7 mouse cellular contexts compared by ENCODE assay signal in the genomic region with DNA sequence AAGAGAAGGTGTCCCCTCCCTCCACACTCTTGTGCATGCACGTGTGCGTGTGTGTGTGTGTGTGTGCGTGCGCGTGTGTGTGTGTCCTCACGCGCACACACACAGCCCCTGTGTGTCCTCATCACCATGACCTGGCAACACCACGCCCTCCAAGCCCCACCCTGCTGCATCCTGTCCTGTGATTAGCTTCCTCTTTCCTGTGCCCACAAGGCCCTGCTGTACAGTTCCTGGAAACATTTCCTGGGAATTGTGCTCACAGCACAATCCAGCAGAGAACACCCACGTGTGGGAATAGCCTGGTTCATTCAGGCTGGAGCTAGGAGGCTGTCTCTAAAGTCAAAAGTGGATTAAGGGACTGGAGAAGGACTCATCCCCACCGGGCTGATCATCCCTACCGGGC.
A peak's percentile ranks its signal among the peaks of the same experiment; 100 is the strongest.
DNase-seq lines count a peak whose midpoint lies in the region; ATAC-seq and TF ChIP-seq lines count a peak whose summit lies in the region.

No protein-coding gene starts in this region.

- H3K4me1 ChIP-seq in MEL (ENCODE audit: control insufficient read depth in 1 of 2, insufficient read depth in 2 of 2, low read length in 2 of 2), result peaks cover 7 to 35% of the 10 kb centered on the region in 2 experiments
- peaks cover 94% of the 10 kb centered on the region for H3K4me1 ChIP-seq in embryonic facial prominence, embryonic 10.5 days
- H3K4me1 ChIP-seq in heart, embryonic 16.5 days (ENCODE audit: control insufficient read depth, insufficient read depth, low read length), result peaks cover 43% of the 10 kb centered on the region
- H3K4me1 ChIP-seq in kidney, postnatal 0 days (replicated peaks; ENCODE audit: insufficient read depth, low read length), result peaks cover 32% of the 10 kb centered on the region
- H3K4me1 ChIP-seq in stomach, embryonic 14.5 days (ENCODE audit: control insufficient read depth, insufficient read depth, low read length), result peaks cover 46% of the 10 kb centered on the region

- TF ChIP-seq POLR2A in MEL (IDR thresholded peaks at IDR 0.05; ENCODE audit: control insufficient read depth in 1 of 2, insufficient read depth in 1 of 2, low read depth in 1 of 2, low read length in 2 of 2, poor library complexity in 1 of 2), result peak; percentile 24 to 37; a peak in 1 of 4 replicates

- no peaks in the 10 kb centered on the region; the same call in 1 of the 2 replicates for H3K79me2 ChIP-seq in MEL (ENCODE audit: control insufficient read depth, insufficient read depth, low read length, poor library complexity)

- H3K4me2 ChIP-seq in heart, embryonic 16.5 days (ENCODE audit: low read depth, low read length), result no peak overlapping the region
- no peak overlapping the region for H3K4me2 ChIP-seq in kidney, postnatal 0 days (ENCODE audit: low read length)
- H3K4me2 ChIP-seq in stomach, embryonic 14.5 days (replicated peaks; ENCODE audit: low read depth, low read length), result no peak overlapping the region

- no peak overlapping the region for H3K4me3 ChIP-seq in MEL (ENCODE audit: control insufficient read depth in 1 of 2, insufficient read depth in 1 of 2, low read depth in 2 of 2, low read length in 2 of 2)
- H3K4me3 ChIP-seq in embryonic facial prominence, embryonic 10.5 days, result no peak overlapping the region
- no peak overlapping the region for H3K4me3 ChIP-seq in heart, embryonic 16.5 days (ENCODE audit: low read length)
- no peak overlapping the region for H3K4me3 ChIP-seq in kidney, postnatal 0 days (replicated peaks; ENCODE audit: low read depth, low read length)
- H3K4me3 ChIP-seq in stomach, embryonic 14.5 days (ENCODE audit: low read depth, low read length), result no peak overlapping the region

- no peaks in the 10 kb centered on the region; a peak in 2 of 4 replicates for H3K27me3 ChIP-seq in MEL (ENCODE audit: control insufficient read depth in 1 of 2, insufficient read depth in 2 of 2, low read length in 2 of 2)
- peaks cover 9% of the 10 kb centered on the region; the same call in 1 of the 2 replicates for H3K27me3 ChIP-seq in embryonic facial prominence, embryonic 10.5 days (replicated peaks; ENCODE audit: low read depth, poor library complexity, severe bottlenecking)
- no peaks in the 10 kb centered on the region for H3K27me3 ChIP-seq in heart, embryonic 16.5 days (ENCODE audit: control insufficient read depth, insufficient read depth, low read length)
- H3K27me3 ChIP-seq in kidney, postnatal 0 days (ENCODE audit: insufficient read depth, low read length), result no peaks in the 10 kb centered on the region
- no peaks in the 10 kb centered on the region for H3K27me3 ChIP-seq in stomach, embryonic 14.5 days (ENCODE audit: control insufficient read depth, insufficient read depth, low read length)

- no peak for ATAC-seq in heart, embryonic 16.5 days (replicated peaks; ENCODE audit: extremely low read depth, insufficient read depth, low FRiP score)
- ATAC-seq in kidney, postnatal 0 days (replicated peaks; ENCODE audit: low FRiP score, low read depth), result no peak
- ATAC-seq in stomach, embryonic 14.5 days (ENCODE audit: insufficient number of reproducible peaks, insufficient read depth, low FRiP score, low read depth), result no peak

- no peak for TF ChIP-seq RAD21 in MEL (IDR thresholded peaks at IDR 0.05; ENCODE audit: low read depth, low read length)

- peak in 1 of 2 experiments; percentile 63; a peak in 2 of 4 replicates for TF ChIP-seq EP300 in MEL (IDR thresholded peaks at IDR 0.05; ENCODE audit: low read depth in 1 of 2, low read length in 2 of 2)

- H3K9ac ChIP-seq in MEL (ENCODE audit: control insufficient read depth, low read depth, low read length, poor library complexity, severe bottlenecking), result no peak overlapping the region; the same call in 1 of the 2 replicates
- peak overlapping the region; percentile 33 for H3K9ac ChIP-seq in heart, embryonic 16.5 days (ENCODE audit: low read length)
- H3K9ac ChIP-seq in kidney, postnatal 0 days (ENCODE audit: low read depth, low read length), result no peak overlapping the region
- H3K9ac ChIP-seq in stomach, embryonic 14.5 days (replicated peaks; ENCODE audit: low read depth, low read length), result no peak overlapping the region

- 79% methylated on average over 11 of the region's 11 CpGs for WGBS in embryonic facial prominence, embryonic 10.5 days
- WGBS in heart, embryonic 16.5 days, result 70% methylated on average over 11 of the region's 11 CpGs
- 73% methylated on average over 11 of the region's 11 CpGs for WGBS in kidney, postnatal 0 days
- WGBS in stomach, embryonic 14.5 days, result 68% methylated on average over 11 of the region's 11 CpGs

- TF ChIP-seq CTCF in MEL (IDR thresholded peaks at IDR 0.05 in 2 of 3, conservative IDR thresholded peaks at IDR 0.05 in 1 of 3; ENCODE audit: control insufficient read depth in 1 of 3, insufficient read depth in 1 of 3, low read depth in 2 of 3, low read length in 3 of 3, poor library complexity in 1 of 3, severe bottlenecking in 1 of 3), result no peak
- no peak for TF ChIP-seq CTCF in kidney, postnatal 0 days (IDR thresholded peaks at IDR 0.05; ENCODE audit: low read depth)

- no peaks in the 10 kb centered on the region for H3K9me3 ChIP-seq in MEL (replicated peaks; ENCODE audit: insufficient read depth, low read length)
- no peaks in the 10 kb centered on the region for H3K9me3 ChIP-seq in embryonic facial prominence, embryonic 10.5 days
- no peaks in the 10 kb centered on the region for H3K9me3 ChIP-seq in heart, embryonic 16.5 days (replicated peaks; ENCODE audit: control insufficient read depth, low read length)
- H3K9me3 ChIP-seq in kidney, postnatal 0 days (replicated peaks; ENCODE audit: low read length), result no peaks in the 10 kb centered on the region
- no peaks in the 10 kb centered on the region for H3K9me3 ChIP-seq in stomach, embryonic 14.5 days (ENCODE audit: control insufficient read depth, low read depth, low read length)

- DNase-seq in MEL (ENCODE audit: low read depth, low spot score), result peak; percentile 87
- no peak for DNase-seq in embryonic facial prominence, embryonic 10.5 days (ENCODE audit: low spot score)
- DNase-seq in kidney, postnatal 0 days (ENCODE audit: low spot score), result peak; percentile 58
- DNase-seq in lung, postnatal 36 days, result peak; percentile 93
- DNase-seq in right cerebral cortex, postnatal 36 days (ENCODE audit: low spot score in 2 of 2), result no peak

- peak overlapping the region; percentile 51 for H3K27ac ChIP-seq in MEL (ENCODE audit: control insufficient read depth, low read depth, low read length)
- peak overlapping the region; percentile 97 for H3K27ac ChIP-seq in embryonic facial prominence, embryonic 10.5 days (replicated peaks)
- H3K27ac ChIP-seq in heart, embryonic 16.5 days (ENCODE audit: low read length), result peak overlapping the region; percentile 85
- peak overlapping the region; percentile 95 for H3K27ac ChIP-seq in kidney, postnatal 0 days
- H3K27ac ChIP-seq in stomach, embryonic 14.5 days (ENCODE audit: low read length), result peak overlapping the region; percentile 62; the same call in 1 of the 2 replicates

- H3K36me3 ChIP-seq in MEL (ENCODE audit: control insufficient read depth in 1 of 2, insufficient read depth in 2 of 2, low read length in 2 of 2), result peaks cover 0 to 14% of the 10 kb centered on the region in 2 experiments; a peak in 2 of 4 replicates
- no peaks in the 10 kb centered on the region for H3K36me3 ChIP-seq in embryonic facial prominence, embryonic 10.5 days (replicated peaks)
- H3K36me3 ChIP-seq in heart, embryonic 16.5 days (ENCODE audit: control insufficient read depth, insufficient read depth), result no peaks in the 10 kb centered on the region
- H3K36me3 ChIP-seq in kidney, postnatal 0 days (ENCODE audit: insufficient read depth, low read length), result no peaks in the 10 kb centered on the region
- H3K36me3 ChIP-seq in stomach, embryonic 14.5 days (ENCODE audit: control insufficient read depth, insufficient read depth, low read length), result no peaks in the 10 kb centered on the region

TF ChIP-seq in MEL, 35 proteins besides CTCF, POLR2A, EP300 and RAD21 (continues in another document):
- TF ChIP-seq NELFE (IDR thresholded peaks at IDR 0.05; ENCODE audit: low read depth, low read length) (peak; percentile 37; the same call in 1 of the 2 replicates), POLR2AphosphoS5 (IDR thresholded peaks at IDR 0.05; ENCODE audit: borderline replicate concordance, low read depth, low read length) (no peak), ZMIZ1 (IDR thresholded peaks at IDR 0.05; ENCODE audit: low read depth, low read length) (no peak), E2F4 (IDR thresholded peaks at IDR 0.05; ENCODE audit: borderline replicate concordance, low read depth, low read length) (no peak), NRF1 (IDR thresholded peaks at IDR 0.05; ENCODE audit: insufficient read depth, low read depth, low read length, poor library complexity, severe bottlenecking) (peak; percentile 43; the same call in 1 of the 2 replicates), ZNF384 (IDR thresholded peaks at IDR 0.05; ENCODE audit: low read depth, low read length) (no peak), ETS1 (IDR thresholded peaks at IDR 0.05; ENCODE audit: low read depth, low read length) (peak; percentile 73), HCFC1 (IDR thresholded peaks at IDR 0.05; ENCODE audit: low read depth, low read length) (0 out of 2 replicates have a peak, but pooled peaks have one; percentile 44), USF2 (IDR thresholded peaks at IDR 0.05; ENCODE audit: borderline replicate concordance in 1 of 2, insufficient read depth in 1 of 2, low read depth in 1 of 2, low read length in 2 of 2) (no peak), USF1 (IDR thresholded peaks at IDR 0.05; ENCODE audit: low read depth, low read length) (peak; percentile 37; the same call in 1 of the 2 replicates), RCOR1 (IDR thresholded peaks at IDR 0.05; ENCODE audit: low read depth, low read length) (peak; percentile 35; the same call in 1 of the 2 replicates), MAX (IDR thresholded peaks at IDR 0.05; ENCODE audit: low read length) (0 out of 2 replicates have a peak, but pooled peaks have one; percentile 43), ELF1 (IDR thresholded peaks at IDR 0.05; ENCODE audit: low read depth, low read length) (no peak), SMC3 (IDR thresholded peaks at IDR 0.05; ENCODE audit: low read depth, low read length) (no peak), MXI1 (IDR thresholded peaks at IDR 0.05; ENCODE audit: low read depth, low read length) (0 out of 2 replicates have a peak, but pooled peaks have one; percentile 5), TCF12 (IDR thresholded peaks at IDR 0.05; ENCODE audit: low read depth, low read length) (no peak; the same call in 1 of the 2 replicates), BHLHE40 (IDR thresholded peaks at IDR 0.05; ENCODE audit: borderline replicate concordance, low read depth, low read length) (peak; percentile 80; the same call in 1 of the 2 replicates), UBTF (IDR thresholded peaks at IDR 0.05; ENCODE audit: borderline replicate concordance, insufficient read depth, low read depth, low read length) (no peak), CHD1 (IDR thresholded peaks at IDR 0.05; ENCODE audit: low read depth, low read length) (no peak), POLR2AphosphoS2 (IDR thresholded peaks at IDR 0.05; ENCODE audit: low read length) (no peak), SIN3A (IDR thresholded peaks at IDR 0.05; ENCODE audit: low read length) (peak; percentile 27; the same call in 1 of the 2 replicates)

Comparison
In these comparisons a context has a peak if more than half of its experiments do, and no peak if none do; other contexts are left out.
1. DNase-seq: peak in MEL (single experiment), kidney, postnatal 0 days (single experiment) and lung, postnatal 36 days (single experiment); none in embryonic facial prominence, embryonic 10.5 days (single experiment) and right cerebral cortex, postnatal 36 days (0 of 2).
2. Peak in every context shown above with its lines, with median percentiles within 50 percentile points of each other: H3K27ac ChIP-seq.